Mouse (Mus musculus) Muller cell, postnatal 12 days (primary cell): Measurements from ENCODE around the gene Ptchd3.

Experiments used
- DNase-seq: peaks from one replicate; pipeline ENCODE4 v3.0.0-alpha.2; 2015; ENCODE audit errors: inconsistent ontology term

Ptchd3 gene

DNA sequence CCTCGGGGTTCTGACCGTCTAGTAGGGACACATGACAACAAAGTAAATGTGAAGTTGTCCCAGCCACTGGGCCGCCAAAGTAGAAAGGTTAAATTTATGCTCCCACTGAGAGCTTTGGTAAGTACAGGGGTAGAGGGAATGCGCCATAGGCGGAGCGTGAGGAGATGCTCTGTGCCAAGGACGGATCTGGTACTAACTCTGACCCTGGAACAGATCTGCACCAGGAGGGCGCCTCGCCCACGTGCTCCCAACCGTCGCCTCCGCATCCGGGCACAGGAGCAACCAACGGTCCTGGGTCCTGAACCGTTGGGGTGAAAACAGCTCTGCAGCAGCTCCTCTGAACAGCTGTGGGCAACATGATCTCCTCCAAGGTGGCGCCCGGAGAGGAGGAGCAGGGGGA is at the start of gene Ptchd3:
Gene Ptchd3, plus strand, starts transcription at position 301 of the 400 bp plus-strand sequence.
- DNase-seq: no peak

DNA sequence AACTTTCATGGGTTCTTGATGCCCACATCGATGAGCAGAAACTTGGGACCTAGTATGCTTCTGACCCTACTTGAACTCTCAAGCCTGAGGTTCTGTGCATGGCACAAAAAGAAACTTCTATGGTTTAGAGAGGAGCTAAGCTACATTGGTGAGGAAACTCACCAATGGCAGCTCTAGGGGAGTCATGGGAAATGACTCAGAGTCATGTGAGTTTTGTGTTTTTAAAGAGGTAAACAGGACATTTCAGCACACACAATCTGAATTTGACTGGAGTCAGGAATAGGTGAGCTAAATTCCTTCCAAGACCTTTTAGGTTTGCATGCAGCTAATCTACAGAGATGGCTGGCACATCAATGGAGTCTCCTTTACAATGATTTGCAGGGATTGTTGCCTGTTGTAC is 48.2 kb upstream of the Ptchd3 start:
- no peak for DNase-seq

DNA sequence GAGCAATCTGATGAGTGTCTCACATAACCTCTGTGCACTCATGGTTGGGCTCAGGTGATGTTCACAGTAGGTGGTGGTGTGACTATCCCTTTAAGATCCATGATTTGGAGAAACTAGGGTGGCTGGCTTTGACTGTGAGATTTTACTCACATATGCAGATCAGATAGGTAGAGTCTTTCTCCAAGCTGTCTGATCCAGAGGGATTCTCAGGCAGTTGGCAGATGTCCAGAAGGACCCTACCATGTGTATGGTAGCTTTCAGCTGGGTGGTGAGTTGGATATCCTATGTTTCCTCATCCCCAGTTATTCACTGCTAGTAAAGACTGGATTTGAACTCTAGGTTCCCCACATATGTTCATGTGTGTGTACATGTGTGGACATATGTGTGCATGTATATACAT is 42.6 kb upstream of the Ptchd3 start:
- DNase-seq: no peak

GRCm38 (mm10) chr11:121789566-121789965 is 40.5 kb upstream of the Ptchd3 start:
- no peak for DNase-seq

- DNase-seq: peak; percentile 22
Observed at GRCm38 (mm10) chr11:121790671-121791094, 39.4 kb upstream of the Ptchd3 start.

DNA sequence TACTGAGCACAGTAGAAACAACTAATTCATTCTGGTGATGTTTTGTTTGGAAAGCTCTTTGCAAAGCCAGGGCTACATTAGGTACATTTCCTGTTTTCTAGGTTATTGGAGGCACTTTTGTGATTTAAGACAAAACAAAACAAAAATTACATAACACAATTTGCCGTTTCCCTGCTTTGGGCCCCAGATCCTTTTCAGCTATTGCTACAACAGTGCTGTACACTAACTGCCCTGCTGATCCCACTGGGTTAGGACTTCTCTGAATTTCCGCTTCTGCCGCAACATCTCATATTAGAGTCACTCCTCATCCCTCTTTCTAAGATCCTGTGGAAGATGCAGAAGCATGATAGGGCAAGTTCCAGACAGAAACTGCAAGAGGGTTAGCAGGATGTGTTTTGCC is 38.6 kb upstream of the Ptchd3 start:
- DNase-seq: no peak

DNA sequence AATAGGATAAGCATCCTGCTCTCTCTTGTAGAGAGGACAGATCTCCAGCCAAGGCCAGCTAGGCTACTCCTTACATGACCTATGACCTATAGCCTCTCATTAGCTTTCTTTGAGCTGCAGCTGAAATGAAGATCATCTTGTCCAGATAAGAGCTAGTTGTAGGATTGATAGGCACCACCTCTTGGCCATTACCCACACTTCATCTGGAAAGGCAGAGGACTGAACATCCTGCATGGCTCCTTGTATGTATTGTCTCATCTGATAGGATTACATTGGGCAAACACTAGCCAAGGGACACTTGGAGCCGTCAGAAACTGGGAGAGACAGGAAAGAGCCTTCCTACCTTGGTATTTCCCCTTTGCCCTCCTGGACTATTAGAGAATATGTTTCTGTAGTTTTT is 38.1 kb upstream of the Ptchd3 start:
- no peak for DNase-seq

- DNase-seq: no peak
Observed at GRCm38 (mm10) chr11:121793530-121793929, 36.5 kb upstream of the Ptchd3 start.

GRCm38 (mm10) chr11:121794186-121794585 is 35.9 kb upstream of the Ptchd3 start:
- DNase-seq: no peak

DNA sequence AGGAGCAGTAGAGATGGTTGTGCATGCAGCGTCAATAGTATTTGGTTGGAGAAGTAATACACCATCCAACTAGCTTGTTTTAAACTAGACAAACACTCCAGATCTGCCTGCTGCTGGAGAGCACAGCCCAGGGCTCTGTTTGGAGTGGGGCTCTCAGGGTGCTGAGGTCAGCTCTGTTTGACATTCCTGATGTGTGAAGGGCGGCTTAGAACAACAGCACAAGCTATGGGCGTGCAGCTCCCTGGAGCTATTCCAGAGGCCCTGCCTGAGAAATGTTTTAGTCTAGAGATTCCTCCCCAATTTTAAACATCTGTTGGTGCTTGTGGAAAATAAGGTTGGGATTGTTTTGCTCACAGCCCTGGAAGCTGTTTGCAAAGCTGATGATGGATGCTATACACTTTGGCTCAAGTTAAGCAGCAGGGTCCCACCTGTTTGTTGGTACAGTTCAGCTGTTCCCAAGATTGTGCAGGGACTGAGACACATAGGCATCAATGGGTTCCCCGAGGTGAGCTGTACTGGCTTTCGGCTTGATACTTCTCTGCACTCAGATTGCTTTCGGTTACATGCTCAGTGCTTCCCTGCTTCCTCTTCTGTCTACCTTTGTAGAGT is 35.4 kb upstream of the Ptchd3 start:
- DNase-seq: no peak

DNA sequence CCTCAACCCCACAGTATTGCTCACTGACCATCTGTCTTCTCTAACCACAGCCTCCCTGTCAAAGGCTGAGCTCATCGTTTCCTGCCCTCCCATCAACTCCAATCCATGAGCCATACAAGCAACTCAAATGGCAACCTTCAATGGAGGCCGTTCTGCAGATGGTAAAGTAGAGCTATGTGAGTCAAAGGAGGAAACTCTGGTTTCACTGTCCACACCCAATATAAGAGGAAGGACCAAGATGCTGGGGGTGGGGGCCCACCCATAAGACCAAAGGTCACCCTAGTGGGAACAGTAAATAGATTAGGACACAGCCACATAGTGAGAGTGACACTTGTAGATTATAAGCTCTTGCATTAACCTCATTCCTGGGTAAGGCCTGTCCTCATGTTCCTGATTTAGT is 34.1 kb upstream of the Ptchd3 start:
- DNase-seq: no peak

- DNase-seq: no peak
Observed at GRCm38 (mm10) chr11:121798591-121798990, 31.5 kb upstream of the Ptchd3 start.

- no peak for DNase-seq
Observed at GRCm38 (mm10) chr11:121799746-121800299, 30.2 kb upstream of the Ptchd3 start.

DNA sequence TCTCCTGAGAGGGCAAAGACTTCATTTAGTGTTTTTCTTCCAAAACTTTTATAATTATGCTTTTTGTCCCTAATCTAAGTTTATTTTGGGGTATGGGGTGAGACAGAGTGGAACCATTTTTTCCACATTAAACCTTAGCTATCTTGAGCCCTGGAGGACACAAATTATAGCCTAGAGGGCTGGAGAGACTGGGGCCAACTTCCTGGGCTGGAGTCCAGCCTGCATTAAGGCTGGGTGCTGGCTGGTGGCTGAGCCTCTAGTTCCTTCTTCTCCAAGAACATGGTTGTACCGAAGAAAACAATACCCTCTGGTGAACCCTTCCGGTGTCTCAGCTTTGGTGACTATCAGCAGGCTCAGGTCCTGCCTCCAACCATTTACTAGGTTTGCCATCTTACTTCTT is 27.3 kb upstream of the Ptchd3 start:
- DNase-seq: no peak

DNA sequence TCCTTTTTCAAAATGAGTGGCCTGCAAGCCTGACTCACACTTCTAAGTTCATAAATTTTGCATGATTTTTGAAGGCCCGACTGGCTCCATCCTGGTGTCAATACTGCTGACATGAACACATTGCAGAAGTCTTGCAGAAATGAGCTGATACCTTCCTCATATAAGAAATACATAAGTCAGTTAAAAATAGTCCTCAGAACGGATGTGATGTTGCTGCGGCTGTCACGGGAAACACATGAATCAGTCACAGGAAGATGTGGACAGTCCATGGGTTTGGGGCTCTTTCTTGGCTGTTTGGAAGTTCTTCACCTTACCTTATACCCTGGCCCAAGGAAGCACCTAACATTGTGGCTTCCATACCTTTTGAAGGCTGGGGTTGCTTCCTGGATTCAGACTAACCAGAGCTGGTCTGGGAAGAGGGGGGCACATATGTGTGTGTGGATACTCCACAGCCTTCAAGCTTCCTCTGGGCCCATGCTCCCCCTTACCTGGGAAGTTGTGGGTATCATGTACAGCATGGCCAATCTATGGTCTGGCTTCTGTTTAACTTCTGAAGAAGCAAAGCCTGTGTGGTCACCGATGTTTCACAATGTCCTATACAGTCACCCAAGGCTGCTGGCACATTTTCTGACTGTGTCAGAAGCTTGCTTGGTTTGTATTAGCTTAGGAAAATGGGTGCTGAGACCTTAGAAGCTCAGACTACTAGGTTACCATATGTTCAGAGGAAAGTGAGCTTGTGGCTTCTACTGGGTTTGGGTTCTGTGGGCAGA is 25.6 kb upstream of the Ptchd3 start:
- no peak for DNase-seq

GRCm38 (mm10) chr11:121808204-121808852 is 21.7 kb upstream of the Ptchd3 start:
- DNase-seq: peak; percentile 51

- DNase-seq: no peak
Observed at GRCm38 (mm10) chr11:121808866-121809265, 21.2 kb upstream of the Ptchd3 start.

- no peak for DNase-seq
Observed at GRCm38 (mm10) chr11:121845923-121846322, 15.9 kb downstream of the Ptchd3 start.

DNA sequence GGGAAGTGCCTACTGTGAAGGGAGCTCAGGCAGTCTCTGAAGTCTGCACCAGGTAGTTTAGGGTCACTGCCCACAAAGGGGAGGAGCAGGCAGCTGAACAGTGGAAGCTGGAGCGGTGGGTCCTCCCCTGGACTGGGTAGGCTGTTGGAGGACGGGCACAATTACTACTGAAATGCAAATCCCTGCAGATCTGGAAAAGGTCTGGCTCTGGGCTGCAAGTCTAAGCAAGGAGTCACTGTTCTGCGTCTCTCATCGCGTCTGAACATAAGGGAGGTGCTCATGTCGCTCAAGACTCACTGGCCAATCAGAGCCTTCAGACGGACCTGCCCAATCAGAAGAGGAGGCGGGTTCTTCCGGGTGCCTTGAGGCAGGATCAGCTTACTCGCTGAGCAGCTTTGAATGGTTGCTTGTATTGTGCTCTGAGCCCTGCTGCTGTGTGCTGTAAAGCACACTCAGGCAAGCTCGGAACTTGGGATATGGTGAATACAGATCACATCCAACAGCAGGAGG is 17.8 kb downstream of the Ptchd3 start:
- peak; percentile 89 for DNase-seq
